Mouse (Mus musculus): ENCODE results near the gene Tnpo1. TPM values are rescaled to one million over a fixed set of nuclear protein-coding genes. Genes with fewer than 3 reads are reported as not detected.

The Tnpo1 gene
- polyA plus RNA-seq (2012; rRNA removed; ENCODE audit: low replicate concordance): 2.6 and 3.8 TPM in 2 replicates

DNA sequence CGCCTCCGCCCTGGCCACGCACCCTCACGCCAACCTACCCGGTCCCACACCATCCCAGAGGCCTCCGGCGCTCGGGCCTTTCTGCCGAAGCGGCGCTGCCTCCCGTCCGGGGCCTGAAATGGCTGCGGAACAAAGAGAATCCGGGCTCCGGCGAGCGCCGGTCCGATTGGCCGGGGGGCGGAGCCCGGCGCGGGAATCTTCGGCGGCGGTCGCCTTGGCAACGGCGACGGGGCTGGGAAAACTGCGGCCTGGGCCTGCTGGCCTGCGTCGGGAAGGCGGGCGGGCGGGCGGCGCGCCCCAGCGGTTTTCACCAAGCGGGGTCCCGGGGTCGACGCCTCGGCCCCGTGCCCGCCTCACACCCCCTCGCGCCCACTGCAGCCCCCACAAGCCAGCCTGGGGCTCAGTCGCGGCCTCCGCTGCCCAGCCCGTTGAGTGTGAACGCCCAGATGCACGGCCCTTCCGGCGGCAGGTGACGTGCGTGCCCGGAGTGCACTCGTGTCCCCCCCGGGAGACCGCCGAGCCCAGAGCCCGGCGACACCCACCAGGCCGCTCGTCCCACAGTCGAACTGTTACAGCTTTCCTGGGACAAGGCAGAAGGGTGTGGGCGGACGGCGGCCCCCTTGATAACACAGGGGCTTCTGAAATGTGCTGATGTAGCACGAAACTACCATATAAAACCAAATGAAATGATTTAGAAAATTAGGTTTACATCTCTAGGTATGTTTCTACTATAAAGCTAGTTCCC lies at the start of gene Tnpo1:
Gene Tnpo1, minus strand, starts transcription at position 172 of the 745 bp plus-strand sequence.

DNA sequence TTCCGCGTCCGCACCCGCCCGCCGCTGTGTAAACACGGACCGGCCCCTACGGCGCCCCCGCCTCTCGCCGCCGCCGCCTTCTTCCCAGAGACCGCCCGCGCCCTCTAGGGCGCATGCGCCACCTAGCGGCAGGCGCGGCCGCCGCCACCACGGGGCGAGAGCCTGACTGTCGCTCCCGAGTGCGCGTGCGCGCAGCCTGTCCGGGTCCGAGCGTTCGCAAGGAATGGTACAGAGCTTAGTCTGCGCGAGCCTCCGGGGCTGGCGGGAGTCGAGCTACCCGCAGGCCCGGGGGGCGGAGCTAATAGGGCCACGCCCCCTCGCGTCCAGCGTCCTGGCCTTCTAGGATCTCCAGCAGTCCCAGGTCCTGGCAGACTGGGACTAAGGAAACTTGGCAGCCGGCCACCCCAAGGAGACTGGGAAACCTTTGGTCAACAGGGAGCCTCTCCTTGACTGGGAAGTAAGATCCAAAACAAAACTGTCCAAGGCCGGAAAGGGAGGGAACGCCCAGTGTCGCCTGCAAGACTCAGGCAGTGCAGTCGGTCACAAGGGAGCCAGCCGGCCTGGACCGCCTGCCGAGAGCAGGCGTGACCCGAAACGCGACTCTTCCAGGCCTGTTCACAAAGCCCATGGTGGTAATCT lies 110.9 kb downstream of the Tnpo1 start, which contains the start of gene Fcho2:
Gene Fcho2, minus strand, starts transcription at position 303 of the 639 bp plus-strand sequence.

Other genes starting within 250 kb of the Tnpo1 start
- 25.3 and 30.7 TPM in 2 replicates for gene Tmem171, start 231.6 kb downstream of the Tnpo1 start, polyA plus RNA-seq (2012; rRNA removed; ENCODE audit: low replicate concordance)
- 3.0 and 4.0 TPM in 2 replicates for gene Fcho2, start 110.9 kb downstream of the Tnpo1 start, polyA plus RNA-seq (2012; rRNA removed; ENCODE audit: low replicate concordance)
- gene 1700024P04Rik, start 58.2 kb upstream of the Tnpo1 start, polyA plus RNA-seq (2012; rRNA removed; ENCODE audit: low replicate concordance): not detected in 2 replicates